Mouse (Mus musculus): ENCODE data around the gene C530025M09Rik. TPM values are rescaled to one million over a fixed set of nuclear protein-coding genes. Genes with fewer than 3 reads are reported as not detected.

Gene C530025M09Rik
- not detected for total RNA-seq (2021)

- intact Hi-C loops (cut with DNase I): no loop called here
- peak in 1 of 2 experiments; percentile 10 for DNase-seq
Observed at GRCm38 (mm10) chr2:149830536-149831458, at the start of gene C530025M09Rik. TSS of gene C530025M09Rik (minus strand) at chr2:149831213.

- DNase-seq: no peak
- intact Hi-C loops (cut with DNase I): no loop called here
Observed at GRCm38 (mm10) chr2:149877954-149878353, 46.9 kb upstream of the C530025M09Rik start.

- intact Hi-C loops (cut with DNase I): no loop called here
- DNase-seq: no peak
Observed at GRCm38 (mm10) chr2:149873346-149873745, 42.3 kb upstream of the C530025M09Rik start.

- DNase-seq: no peak
- intact Hi-C loops (cut with DNase I): no loop called here
Observed at GRCm38 (mm10) chr2:149872496-149872895, 41.5 kb upstream of the C530025M09Rik start.

- no peak for DNase-seq
- intact Hi-C loops (cut with DNase I): no loop called here
Observed at GRCm38 (mm10) chr2:149870496-149870895, 39.5 kb upstream of the C530025M09Rik start.

GRCm38 (mm10) chr2:149865914-149866435, 35.0 kb upstream of the C530025M09Rik start:
- intact Hi-C loops (cut with DNase I): no loop called here
- no peak for DNase-seq

GRCm38 (mm10) chr2:149861002-149861401, 30.0 kb upstream of the C530025M09Rik start:
- intact Hi-C loops (cut with DNase I): no loop called here

GRCm38 (mm10) chr2:149848778-149849177, 17.8 kb upstream of the C530025M09Rik start:
- intact Hi-C loops (cut with DNase I): no loop called here
- DNase-seq: no peak

More at GRCm38 (mm10) chr2:149861002-149861401, 30.0 kb upstream of the C530025M09Rik start:
- DNase-seq: no peak

- intact Hi-C loops (cut with DNase I): no loop called here
- DNase-seq: no peak
Observed at GRCm38 (mm10) chr2:149844575-149844974, 13.6 kb upstream of the C530025M09Rik start.

GRCm38 (mm10) chr2:149839666-149840065, 8.7 kb upstream of the C530025M09Rik start:
- intact Hi-C loops (cut with DNase I): no loop called here
- no peak for DNase-seq

- DNase-seq: no peak
- intact Hi-C loops (cut with DNase I): no loop called here
Observed at GRCm38 (mm10) chr2:149836471-149837135, 5.6 kb upstream of the C530025M09Rik start.

GRCm38 (mm10) chr2:149835091-149835490, 4.1 kb upstream of the C530025M09Rik start:
- intact Hi-C loops (cut with DNase I): no loop called here

GRCm38 (mm10) chr2:149832301-149832700, 1.3 kb upstream of the C530025M09Rik start:
- intact Hi-C loops (cut with DNase I): no loop called here
- no peak for DNase-seq

More at GRCm38 (mm10) chr2:149835091-149835490, 4.1 kb upstream of the C530025M09Rik start:
- no peak for DNase-seq

GRCm38 (mm10) chr2:149831459-149832245, 639 bp upstream of the C530025M09Rik start:
- DNase-seq: no peak
- intact Hi-C loops (cut with DNase I): no loop called here

GRCm38 (mm10) chr2:149829955-149830535, 968 bp downstream of the C530025M09Rik start:
- intact Hi-C loops (cut with DNase I): no loop called here
- no peak for DNase-seq

GRCm38 (mm10) chr2:149828911-149829310, 2.1 kb downstream of the C530025M09Rik start, which contains the start of gene Syndig1:
TSS of gene Syndig1 (plus strand) at chr2:149829211.
- DNase-seq: no peak
- intact Hi-C loops (cut with DNase I): no loop called here

- intact Hi-C loops (cut with DNase I): no loop called here
- no peak for DNase-seq
Observed at GRCm38 (mm10) chr2:149820201-149820600, 10.8 kb downstream of the C530025M09Rik start.

GRCm38 (mm10) chr2:149819751-149820150, 11.3 kb downstream of the C530025M09Rik start:
- intact Hi-C loops (cut with DNase I): no loop called here

GRCm38 (mm10) chr2:149818395-149818794, 12.6 kb downstream of the C530025M09Rik start:
- intact Hi-C loops (cut with DNase I): no loop called here
- no peak for DNase-seq

More at GRCm38 (mm10) chr2:149819751-149820150, 11.3 kb downstream of the C530025M09Rik start:
- no peak for DNase-seq

- DNase-seq: no peak
- intact Hi-C loops (cut with DNase I): no loop called here
Observed at GRCm38 (mm10) chr2:149812899-149813298, 18.1 kb downstream of the C530025M09Rik start.
